Mouse (Mus musculus): ENCODE measurements at regions not wholly inside any gene's neighbourhood (a gene's known extent, or its start where the extent isn't known, plus 50 kb on each side); places are given as distances from the start of the nearest gene placed in this dataset.
"Not testable (repeated sequence)": the region's sequence is repeated elsewhere in the genome, so short reads cannot be mapped to it uniquely, and the experiment has no call there.

GRCm38 (mm10) chr14:17539322-17539721, 120.7 kb upstream of the Thrb start:
- in situ Hi-C loops (cut with MboI), result no loop called here

- in situ Hi-C loops (cut with MboI), result no loop called here
Measured at GRCm38 (mm10) chr14:17556458-17556857, 103.6 kb upstream of the Thrb start.

GRCm38 (mm10) chr14:17560001-17560400, 100.1 kb upstream of the Thrb start:
- in situ Hi-C loops (cut with MboI), result not testable (repeated sequence)

- in situ Hi-C loops (cut with MboI), result no loop called here
Measured at GRCm38 (mm10) chr14:17567927-17568326, 92.1 kb upstream of the Thrb start.

- in situ Hi-C loops (cut with MboI), result no loop called here
Measured at GRCm38 (mm10) chr14:17569087-17569636, 90.9 kb upstream of the Thrb start.

- in situ Hi-C loops (cut with MboI), result no loop called here
Measured at GRCm38 (mm10) chr14:17578776-17579175, 81.3 kb upstream of the Thrb start.

- in situ Hi-C loops (cut with MboI), result no loop called here
Measured at GRCm38 (mm10) chr14:17589595-17589994, 70.5 kb upstream of the Thrb start.

GRCm38 (mm10) chr14:17599553-17599952, 60.5 kb upstream of the Thrb start:
- in situ Hi-C loops (cut with MboI), result no loop called here

GRCm38 (mm10) chr14:17602357-17602756, 57.7 kb upstream of the Thrb start:
- in situ Hi-C loops (cut with MboI), result no loop called here

- in situ Hi-C loops (cut with MboI), result no loop called here
Measured at GRCm38 (mm10) chr14:17606018-17606417, 54.0 kb upstream of the Thrb start.

GRCm38 (mm10) chr14:17607186-17607585, 52.9 kb upstream of the Thrb start:
- in situ Hi-C loops (cut with MboI), result no loop called here
